Mouse (Mus musculus): Measurements from ENCODE around the gene Hc.

Hc gene

DNA sequence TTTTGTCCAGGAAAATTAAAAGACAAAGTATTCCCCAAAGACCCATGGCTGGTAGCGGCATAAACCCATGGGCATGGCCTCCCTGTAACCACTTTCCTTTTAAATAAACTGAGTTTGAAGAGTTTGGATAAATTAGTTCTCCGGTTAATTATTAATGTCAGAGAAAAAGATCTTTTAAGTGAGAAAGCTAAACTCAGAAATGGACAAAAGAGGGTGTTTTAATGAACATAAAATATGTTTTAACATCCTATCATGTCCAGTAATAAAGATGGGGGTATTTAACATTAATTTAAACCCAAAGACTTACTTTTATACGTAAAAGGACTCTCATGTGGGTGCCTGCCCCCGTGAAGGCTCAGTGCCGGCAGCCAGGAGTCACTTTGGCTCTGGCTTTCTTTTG is at the start of gene Hc:
TSS of gene Hc (minus strand) at position 101 of the 400 bp plus-strand sequence.
- in situ Hi-C loops (cut with MseI, MboI): no loop called here

DNA sequence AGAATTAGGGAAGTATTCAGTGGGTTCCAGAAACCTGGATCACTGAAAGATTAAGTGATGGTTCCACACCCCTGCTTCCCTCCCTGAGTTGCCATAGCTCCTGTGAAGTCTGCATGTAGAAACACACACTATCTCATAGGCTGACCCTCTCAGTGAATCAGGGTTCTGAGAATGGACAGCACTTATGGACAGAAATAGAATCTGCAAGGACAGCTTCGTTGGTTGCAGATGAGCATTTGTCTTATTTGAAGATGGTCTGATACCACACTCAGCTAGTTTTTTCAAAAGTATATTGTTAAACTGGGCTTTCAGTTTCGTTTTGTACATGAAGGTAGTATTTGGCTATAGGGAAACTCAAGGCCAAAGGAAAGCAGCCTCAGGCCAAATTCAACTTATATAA is 49.3 kb upstream of the Hc start:
- in situ Hi-C loops (cut with MseI, MboI): no loop called here

DNA sequence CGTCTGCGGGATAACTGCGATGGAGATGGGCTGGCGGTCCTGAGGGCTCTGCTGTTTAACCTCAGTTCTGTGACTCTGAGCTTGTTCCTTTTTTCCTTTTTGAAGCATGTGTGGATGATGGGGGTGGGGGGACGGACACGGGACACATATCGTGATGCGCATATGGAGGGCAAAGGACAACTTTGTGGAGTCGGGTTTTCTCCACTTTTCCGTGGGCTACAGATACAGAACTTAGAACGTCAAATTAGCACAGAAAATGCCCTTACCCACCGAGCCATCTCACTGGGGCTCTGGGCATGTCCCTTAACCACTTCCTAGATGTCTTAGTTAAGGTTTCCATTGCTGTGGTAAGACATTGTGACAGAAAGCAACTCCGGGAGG is 48.7 kb upstream of the Hc start:
- in situ Hi-C loops (cut with MseI, MboI): loop anchor here in 1 of 2 experiments (5.0 kb wide), 1 partner anchor 63 kb away; no protein-coding TSS in a partner anchor

DNA sequence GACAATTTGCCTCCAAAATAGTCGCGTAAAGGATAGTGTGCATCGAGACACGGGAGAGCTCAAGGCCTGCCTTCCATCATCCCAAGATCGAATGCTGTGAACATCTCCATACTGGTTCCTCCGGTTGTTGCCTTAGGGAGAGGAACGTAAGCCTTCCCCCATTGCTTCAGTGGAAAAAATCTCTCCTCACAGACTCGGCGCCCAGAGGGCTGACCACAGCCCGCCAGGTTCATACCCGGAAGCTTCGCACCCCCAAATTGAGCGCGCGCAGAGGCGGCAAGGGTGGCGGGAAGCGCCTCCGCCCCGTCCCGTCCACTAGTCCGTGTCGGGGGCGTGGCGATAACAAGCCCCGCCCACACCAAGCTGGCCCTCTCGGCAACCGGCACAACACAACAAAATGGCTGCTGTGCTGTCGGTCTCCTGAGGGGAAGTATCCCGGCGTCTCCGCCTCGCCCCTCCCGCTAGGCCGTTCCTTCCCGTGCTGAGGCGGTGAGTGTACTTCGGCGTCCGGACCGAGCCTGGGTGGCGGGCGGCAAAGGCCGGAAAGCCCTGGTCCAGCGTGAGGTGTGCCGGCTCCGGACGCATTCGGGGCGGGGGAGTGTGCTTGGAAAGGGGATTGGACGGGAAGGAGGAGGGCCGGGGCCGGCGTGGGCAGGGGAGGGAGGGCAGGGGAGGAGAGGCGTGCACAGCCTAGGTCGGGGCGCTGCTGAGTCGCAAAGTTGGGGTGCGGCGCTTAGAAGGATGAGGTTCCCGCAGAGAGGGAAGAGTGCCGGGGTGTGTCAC is 48.1 kb upstream of the Hc start, which contains the start of gene Cntrl:
TSS of gene Cntrl (plus strand) at position 352 of the 783 bp plus-strand sequence.
- in situ Hi-C loops (cut with MseI, MboI): loop anchor here in 1 of 2 experiments (5.0 kb wide), 1 partner anchor 62 kb away; no protein-coding TSS in a partner anchor

DNA sequence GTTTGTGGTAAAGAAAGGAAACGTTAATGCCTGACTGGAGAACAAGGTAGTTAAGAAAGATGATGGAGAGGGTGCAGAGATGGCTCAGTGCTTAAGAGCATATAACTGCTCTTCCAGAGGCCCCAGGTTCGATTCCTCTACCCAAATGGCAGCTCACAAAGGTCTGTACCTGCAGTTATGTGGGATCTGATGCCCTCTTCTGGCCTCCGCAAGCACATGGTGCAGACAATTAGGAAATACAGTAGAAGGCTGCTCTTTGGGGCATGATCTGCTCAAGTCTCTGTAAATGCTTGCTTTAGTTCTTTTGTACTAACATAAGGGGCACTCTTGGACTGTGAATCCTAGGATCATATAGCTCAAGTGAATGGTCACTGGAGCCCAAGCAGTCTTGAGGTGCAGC is 47.5 kb upstream of the Hc start:
- in situ Hi-C loops (cut with MseI, MboI): loop anchor here in 1 of 2 experiments (5.0 kb wide), 1 partner anchor 61 kb away; no protein-coding TSS in a partner anchor

DNA sequence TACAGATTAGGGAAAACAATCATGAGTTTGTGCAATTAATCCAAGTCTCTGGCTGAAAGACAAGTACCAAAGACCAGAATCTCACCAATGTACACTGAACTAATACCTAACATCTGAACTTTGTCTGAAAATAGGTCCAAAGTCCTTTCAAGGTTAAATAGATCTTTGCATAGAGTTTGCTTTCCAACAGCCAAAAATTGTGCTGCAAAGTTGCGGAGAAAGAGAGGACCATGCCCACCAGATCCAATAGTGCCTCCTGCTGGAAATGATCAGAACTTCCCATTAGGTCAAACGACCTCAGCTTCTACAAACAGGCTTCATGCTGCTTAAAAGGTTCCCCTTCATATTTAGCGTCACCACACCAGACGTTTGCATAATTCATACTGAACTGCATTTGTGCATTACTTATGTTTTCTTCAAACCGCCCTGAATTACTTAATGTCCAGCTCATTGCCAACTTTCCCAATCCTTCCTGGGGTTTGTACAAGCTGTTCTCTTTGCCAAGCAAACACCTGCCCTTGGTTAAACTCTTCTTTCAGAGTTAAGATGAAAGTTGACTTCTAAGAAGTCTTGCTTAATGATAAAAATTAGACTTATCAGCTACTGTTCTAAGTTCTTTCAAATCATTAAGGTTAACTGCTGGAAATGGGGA is 46.9 kb upstream of the Hc start:
- in situ Hi-C loops (cut with MseI, MboI): loop anchor here in 1 of 2 experiments (5.0 kb wide), 1 partner anchor 61 kb away; no protein-coding TSS in a partner anchor

DNA sequence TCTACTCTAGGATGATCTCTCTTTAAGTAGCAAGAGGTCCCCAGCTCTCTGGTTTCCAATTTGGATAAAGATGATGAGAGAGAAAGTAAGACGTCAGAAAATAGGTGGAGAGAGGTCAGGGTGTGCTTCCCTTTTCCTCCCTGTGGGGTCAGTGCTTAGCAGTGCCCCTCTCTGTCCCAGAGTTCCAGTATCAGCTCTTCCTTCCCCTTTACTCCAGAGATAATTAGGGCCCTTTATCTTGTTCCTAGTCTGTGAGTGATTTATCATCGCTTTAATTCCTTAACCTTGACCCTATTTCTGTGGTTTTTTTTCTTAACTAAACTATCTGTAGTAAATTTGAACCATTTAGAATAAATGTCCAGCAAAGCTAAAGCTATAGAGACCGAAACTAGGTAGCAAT is 43.6 kb upstream of the Hc start:
- in situ Hi-C loops (cut with MseI, MboI): loop anchor here (5.0 kb wide), 2 partner anchors 53 to 58 kb away; no protein-coding TSS in a partner anchor

DNA sequence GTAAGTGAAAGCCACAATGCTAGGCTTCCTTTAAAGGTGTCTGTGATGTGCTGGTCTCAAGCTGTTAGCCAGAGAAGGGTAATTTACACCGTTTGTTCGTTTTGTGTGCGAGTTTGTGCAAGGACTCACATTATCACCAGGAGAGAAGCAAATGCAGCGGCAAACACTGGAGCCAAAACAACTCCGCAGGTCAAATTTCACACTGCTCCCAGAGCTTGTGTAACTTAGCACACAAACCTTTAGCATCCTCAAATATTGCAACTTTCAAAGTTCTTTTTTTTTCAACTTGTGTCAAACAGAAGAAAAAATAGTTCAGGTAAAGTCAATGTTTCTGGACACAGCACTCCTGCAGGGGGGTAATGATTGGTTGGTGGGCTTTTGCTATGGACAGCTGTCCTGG is 42.3 kb upstream of the Hc start:
- in situ Hi-C loops (cut with MseI, MboI): loop anchor here in 1 of 2 experiments (5.0 kb wide), 1 partner anchor 51 kb away; no protein-coding TSS in a partner anchor

DNA sequence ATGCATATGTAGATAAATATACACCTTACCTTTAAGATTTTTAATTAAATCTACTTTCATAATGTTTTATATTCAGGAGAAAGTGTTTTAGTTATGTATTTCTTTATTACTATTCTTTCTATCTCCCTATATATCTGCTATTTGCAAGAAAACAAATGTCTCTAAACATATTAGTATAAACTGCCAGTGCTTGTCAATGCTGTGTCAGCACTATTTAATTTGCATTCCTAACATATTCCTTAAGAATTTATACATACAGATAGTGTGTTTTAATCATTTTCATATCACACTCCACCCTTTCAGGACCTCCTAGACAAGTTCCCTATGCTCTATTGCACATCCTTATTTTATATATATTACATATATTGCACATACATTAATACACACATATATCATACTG is 41.5 kb upstream of the Hc start:
- in situ Hi-C loops (cut with MseI, MboI): loop anchor here in 1 of 2 experiments (5.0 kb wide), 1 partner anchor 50 kb away; no protein-coding TSS in a partner anchor

DNA sequence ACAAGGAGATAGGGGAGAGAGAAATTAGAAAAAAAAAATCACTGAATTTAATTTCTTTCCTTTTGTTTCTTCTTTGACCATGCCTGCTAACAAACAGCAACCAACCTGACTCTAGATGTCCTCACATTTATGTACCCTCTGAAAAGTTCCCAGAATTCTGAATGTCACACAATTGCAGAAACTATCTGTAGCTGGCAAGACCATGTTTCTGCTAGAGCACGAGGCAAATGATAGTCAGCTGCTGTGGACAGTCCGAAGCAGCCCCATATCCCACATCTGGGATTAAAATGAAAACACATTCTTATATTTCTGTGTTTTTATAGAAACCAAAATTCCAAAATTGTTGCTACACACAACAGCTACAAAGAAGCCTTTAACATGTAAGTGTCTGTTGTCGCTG is 40.2 kb upstream of the Hc start, which contains the start of gene AI182371:
TSS of gene AI182371 (minus strand) at position 101 of the 400 bp plus-strand sequence.
- in situ Hi-C loops (cut with MseI, MboI): loop anchor here in 1 of 2 experiments (5.0 kb wide), 1 partner anchor 49 kb away; no protein-coding TSS in a partner anchor

DNA sequence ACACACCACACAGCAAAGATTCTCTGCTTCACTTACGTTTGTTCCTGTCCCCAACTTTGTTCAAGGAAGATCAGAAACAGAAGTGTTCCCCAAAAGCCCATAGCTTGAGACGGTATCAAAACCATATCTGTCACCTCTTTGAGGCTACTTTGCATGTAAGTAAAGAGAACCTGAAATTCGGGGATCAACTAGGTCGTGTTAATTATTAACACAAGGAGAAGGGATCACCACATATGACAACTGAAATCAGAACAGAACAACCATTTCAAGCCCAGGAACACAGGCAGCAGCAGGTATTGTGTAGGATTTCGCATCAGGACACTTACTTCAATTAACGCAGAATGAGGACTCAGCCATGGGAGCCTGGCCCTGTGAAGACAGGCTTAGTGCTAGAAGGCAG is 39.3 kb upstream of the Hc start:
- in situ Hi-C loops (cut with MseI, MboI): loop anchor here in 1 of 2 experiments (5.0 kb wide), 1 partner anchor 48 kb away; no protein-coding TSS in a partner anchor

DNA sequence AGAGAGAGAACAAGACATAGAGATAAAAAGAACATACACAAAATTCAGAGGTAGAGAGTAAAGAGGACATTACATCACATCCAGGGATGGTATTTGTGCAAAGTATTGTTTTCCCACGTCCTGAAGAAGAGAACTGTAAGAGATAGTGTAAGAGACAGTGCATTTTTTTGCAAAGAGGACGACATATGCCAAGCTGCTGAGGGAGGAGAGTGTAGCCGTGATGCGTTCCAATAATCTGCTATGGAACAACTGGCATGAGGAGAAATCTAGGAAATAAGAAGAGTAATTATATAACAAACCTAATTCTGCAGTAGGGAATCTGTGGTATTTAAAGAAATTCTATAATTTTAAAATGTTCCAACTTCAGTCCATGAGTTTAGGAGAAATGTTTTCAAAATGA is 26.2 kb upstream of the Hc start:
- in situ Hi-C loops (cut with MseI, MboI): no loop called here

DNA sequence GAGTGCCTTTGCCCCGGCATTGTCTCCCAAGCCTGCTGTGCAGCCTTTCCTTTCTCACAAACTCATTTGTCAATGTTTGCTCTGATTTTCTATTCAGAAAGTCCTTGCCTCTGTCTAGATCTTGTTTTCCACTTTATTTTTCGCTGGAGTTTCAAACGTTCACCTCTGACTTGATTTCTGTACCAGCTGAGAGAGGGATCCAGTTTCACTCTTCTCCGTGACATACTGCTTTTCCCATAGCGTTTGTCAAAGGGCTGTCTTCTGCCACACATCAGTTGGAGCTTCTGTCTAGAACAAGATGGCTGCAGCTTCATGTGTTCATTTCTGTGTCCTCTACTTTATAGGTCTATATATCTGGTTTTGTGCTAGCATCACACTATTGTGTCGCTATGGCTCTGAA is 17.9 kb upstream of the Hc start:
- in situ Hi-C loops (cut with MseI, MboI): no loop called here

DNA sequence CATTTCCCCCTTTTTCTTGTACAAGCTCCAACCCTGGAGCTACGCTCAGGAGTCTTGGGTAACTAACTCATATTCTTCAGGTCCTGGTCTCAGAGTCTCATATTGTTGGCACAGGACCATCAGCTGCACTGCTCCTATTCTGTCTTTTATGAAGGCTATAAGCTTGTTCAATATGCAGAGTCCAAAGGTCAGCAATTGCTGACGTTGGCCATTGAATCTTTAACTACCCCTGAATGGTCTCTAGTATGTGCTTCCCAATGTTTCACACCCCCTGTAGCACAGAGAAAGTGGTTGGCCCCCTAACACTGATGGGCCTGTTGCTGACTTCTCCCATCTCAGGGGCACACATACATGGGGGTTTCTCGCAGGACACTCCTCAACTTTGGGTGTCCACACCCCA is 13.1 kb upstream of the Hc start:
- in situ Hi-C loops (cut with MseI, MboI): no loop called here

DNA sequence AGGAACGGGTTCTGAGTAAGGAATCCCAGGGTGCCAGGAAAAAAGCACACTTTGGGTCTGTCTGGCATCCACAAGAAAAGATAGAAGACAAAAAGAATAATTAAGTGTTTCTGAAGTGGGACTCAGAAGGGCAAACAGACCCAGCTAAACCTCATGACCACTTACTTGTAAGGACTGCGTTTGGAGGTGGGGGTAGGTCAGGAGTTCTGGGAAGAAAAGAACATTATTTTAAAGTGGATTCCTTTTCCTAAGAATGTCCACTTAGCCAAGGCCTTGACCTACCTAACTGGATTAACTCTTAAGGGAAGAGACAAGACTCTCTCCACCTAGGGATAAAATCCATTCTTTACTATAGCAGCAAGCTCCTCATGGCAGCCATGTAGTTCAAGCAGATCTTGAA is 11.3 kb upstream of the Hc start:
- in situ Hi-C loops (cut with MseI, MboI): no loop called here

DNA sequence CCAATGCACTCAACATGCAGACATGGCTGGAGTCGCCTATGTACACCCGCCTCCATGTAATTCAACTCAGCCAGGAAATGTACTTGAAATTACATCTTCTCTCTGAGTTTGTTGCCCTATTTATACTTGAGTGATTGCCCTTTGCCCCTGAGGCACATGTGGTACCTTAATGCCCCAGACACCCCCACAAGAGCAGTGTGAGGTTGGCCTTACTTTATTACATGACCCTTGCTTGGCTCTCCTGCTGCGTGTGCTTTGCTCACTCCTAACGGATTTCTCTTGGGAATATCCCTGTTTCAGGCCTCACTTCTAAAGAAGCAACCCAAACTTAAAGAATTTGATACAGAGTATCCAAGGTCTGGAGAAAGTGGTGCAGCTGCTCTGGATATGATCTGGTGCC is 9.0 kb upstream of the Hc start:
- in situ Hi-C loops (cut with MseI, MboI): no loop called here

DNA sequence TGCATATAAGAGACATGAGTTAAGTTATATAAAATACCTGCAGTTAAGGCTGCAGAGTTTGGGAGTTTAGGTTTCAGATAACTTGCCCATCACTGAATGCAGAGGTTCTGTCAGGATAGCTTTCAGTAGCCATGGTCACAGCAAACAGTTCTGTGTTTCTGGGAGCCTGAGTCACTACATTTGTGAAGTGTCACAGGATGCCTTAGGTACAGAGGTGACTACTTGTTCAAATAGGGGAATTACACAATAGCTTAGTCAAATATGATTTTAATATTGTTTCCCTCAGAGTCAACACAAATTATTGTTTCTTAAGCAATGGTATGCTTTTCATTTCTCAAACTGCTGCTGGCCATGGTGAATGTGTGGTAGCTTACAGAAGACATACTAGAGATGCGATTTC is 7.9 kb upstream of the Hc start:
- in situ Hi-C loops (cut with MseI, MboI): no loop called here

DNA sequence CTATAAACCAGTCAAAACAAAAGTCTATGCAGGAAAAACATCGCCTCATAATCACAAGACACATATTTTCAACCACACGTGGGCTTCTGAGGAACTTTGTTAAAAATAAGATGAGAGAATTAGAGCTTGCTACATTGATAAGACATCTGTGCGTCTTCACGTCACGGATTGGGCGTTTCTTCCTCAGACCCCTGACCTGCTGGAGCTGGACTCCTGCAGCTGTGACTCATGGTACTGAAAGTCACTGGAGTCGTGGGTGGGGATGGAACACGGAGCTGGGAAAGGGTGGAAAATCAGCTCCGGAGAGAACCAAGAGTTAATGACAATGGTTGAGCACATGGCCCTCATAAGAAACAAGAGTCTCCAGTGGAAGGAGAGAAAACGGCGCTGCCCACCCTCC is 5.9 kb upstream of the Hc start:
- in situ Hi-C loops (cut with MseI, MboI): no loop called here

DNA sequence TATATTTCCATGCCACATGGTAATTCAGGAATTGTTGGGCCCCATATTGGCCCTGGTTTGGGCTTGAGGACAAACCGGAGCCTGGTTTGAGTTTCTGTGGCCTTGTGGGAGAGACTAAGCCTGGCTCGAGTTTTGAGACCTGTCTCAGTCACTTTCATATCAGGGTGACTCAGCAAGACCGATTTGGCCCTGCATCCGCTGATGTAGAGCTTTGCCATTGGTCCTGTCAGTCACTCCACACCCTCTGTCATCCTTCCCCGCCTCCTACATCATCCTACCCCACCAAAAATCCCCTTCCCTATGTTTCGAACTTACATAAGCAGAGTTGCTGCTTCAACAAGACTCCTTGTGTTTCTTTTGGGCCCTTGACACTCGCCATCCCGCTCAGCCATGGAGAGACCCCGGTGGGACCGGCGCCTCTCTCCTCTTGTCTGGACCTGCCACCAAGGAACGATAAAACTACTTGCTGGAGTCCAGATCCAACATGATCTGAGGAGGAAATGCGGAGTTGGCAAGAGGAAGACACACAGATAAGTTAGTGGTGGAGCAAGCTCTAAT is 5.4 kb upstream of the Hc start:
- in situ Hi-C loops (cut with MseI, MboI): no loop called here

DNA sequence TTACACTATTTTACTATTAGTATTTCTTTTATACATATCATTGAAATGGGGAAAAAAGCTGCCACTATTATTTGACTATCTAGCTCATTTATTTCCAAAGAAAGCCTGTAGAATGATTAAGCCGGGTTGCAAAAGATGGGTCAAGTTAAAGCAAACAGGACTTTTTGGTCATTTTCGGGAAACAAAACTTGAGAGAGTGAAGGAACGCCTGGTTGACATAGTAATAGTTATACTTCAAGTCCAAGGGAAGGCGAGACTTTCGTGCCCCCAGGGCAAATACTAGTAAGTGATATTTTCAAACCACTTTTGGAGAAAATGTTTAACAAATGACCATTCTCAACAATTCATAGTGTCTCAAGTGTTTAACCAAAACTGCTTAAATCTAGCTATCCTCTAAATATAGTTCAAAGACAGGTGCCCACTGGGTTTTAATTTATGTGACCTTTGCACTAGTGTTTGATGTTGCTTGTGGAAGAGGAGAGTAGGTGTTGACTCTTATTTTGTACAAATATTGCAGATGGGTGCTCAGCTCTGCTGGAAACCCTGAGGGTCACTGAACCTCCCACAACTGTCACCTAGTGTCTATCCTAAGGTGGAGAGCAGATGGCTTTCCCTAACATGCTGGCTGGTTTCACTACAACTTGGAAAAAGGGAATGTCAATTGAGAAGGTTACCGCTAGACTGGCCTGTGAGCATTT is 2.2 kb upstream of the Hc start:
- in situ Hi-C loops (cut with MseI, MboI): no loop called here

DNA sequence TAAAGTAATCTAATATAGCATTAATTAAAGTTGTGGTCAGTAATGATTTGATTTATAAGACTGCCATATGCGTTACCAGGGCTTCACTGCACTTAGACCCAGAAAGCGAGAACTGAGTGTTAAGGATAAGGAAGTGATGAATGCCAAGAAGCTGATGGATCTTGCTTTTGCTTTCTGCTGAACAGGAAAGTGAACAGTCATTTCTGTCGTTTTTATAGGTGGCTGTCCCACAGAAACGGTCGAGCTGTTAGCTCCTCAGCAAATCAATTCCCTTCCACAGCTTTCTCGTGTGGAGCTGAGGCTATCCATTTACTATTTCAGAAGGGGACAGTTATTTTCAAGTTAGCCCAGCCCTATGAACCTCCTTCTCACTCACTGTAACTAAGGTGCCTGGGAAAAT is 341 bp downstream of the Hc start:
- in situ Hi-C loops (cut with MseI, MboI): no loop called here

DNA sequence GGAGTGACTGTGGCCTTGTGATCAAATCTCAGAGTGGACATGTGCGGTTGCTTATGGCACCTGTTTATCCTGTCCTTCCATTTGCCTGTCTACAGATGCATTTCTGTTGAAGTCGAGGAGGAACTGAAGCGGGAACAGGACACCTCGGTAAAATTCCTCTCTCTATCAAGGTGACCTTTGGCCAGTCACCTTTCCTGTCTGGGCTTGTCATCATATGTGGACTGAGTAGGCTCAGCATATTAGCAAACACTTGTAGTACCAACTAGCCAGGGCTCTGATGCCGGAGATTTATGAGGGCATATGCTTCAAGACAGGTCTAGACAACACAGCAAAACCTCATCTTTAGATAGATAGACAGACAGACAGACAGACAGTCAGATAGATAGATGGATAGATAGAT is 982 bp downstream of the Hc start:
- in situ Hi-C loops (cut with MseI, MboI): no loop called here

Data from mouse trophoblast stem cell (cell line).